Mouse (Mus musculus) erythroblast, embryonic 14.5 days (primary cell): ENCODE results near the gene Olfr20.

Experiments
- GATA1 ChIP-seq: IDR thresholded peaks from 2 replicates; pipeline ENCODE4 v1.6.1; 2012; ENCODE audit warnings: low read length, inconsistent platforms, mixed read lengths
- TAL1 ChIP-seq: IDR thresholded peaks from 3 replicates; pipeline ENCODE4 v1.6.1; 2012; ENCODE audit warnings: low read length, inconsistent platforms, mixed read lengths

DNA sequence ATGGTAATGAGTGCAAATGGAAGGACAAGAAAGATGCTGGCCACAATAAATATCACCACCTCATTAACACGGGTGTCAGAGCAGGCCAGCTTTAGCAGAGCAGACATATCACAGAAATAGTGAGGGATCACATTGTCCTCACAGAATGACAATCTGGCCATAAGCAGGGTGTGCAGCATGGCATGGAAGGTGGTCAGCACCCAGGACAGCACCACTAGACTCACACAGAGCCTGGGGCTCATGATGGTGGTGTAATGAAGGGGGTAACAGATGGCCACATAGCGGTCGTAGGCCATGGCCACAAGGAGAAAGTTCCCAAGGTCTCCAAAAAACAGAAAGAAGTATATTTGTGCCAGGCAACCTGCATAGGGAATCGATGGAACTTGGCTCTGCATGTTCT is 44.8 kb downstream of the Olfr20 start:
- TF ChIP-seq GATA1 (no peak), TAL1 (no peak)
